Mouse (Mus musculus) liver, embryonic 14 days (tissue): ENCODE data around the gene Kcnb1. TPM values are rescaled to one million over a fixed set of nuclear protein-coding genes. Genes with fewer than 3 reads are reported as not detected.

Experiments used
- polyA plus RNA-seq: library from polyadenylated mRNA; depleted of rRNA; stranded (reverse); fragments of >200 nt; gene quantifications from 2 replicates; pipeline ENCODE4 v1.2.3, GENCODE M21; 2012; rRNA removed

Kcnb1 gene
- polyA plus RNA-seq: 0.08 and 0.14 TPM in 2 replicates

DNA sequence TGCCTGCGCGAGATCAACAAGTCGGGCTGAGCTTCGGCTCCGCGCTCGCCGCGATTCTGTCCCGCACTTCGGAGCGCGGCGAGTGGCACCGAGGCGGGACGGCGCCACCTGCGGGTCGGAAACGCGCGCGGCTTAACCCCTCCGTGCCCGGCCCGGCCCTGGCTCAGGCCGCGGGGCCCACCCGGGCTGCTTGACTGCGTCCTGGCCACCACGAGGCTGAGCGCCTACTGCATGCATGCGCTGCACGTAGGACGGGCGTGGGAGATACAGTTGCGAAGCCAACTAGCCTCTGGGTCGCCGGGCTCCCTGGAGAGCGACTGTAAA is at the start of gene Kcnb1:
TSS of gene Kcnb1 (minus strand) at position 80 of the 324 bp plus-strand sequence.

DNA sequence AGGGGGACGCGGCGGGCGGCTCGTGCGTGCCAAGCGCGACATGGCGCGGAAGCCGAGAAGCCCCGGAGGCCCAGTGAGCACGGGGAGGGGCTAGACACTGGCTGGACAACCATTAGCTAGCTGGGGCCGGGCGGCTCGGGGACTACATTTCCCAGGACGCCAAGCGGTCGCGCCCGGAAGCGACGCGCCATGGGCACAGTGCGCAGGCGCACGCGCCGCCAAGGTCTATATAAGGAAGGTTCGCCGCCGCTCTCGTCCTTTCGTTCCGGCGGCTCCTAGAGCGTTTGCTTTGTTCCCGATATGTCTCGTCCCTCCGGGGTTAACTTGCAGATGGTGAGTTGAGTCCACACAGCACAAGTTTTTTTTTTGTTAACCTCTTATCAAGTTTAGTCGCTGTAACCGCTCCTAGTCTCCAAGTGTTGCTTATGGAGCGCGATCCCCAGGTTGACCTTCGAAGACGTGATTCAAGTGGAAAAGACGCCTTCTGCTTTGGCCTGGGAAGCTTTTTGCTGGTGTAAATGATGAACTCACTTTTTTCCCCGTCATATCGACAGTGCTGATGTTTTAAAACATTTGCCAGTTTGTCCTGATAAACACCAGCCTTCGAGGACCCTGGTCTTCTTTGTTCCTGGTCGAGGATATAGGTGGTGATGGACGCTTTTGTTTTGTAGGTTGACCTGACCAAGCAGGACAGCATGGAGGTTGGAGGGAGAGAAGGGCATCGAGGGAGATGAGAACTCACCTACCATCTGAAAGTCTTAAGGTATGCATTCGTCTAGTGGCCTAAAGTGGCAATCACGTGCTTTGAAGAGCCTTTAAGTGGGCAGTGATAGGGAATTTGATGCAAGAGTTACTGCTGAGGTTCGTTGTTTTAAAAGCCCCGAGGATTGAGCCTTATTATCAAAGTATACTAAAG is 126.7 kb downstream of the Kcnb1 start, which contains the start of gene Znfx1:
TSS of gene Znfx1 (minus strand) at position 51 of the 916 bp plus-strand sequence.

Other genes with a start within 250 kb of the Kcnb1 start
- gene Stau1, start 193.9 kb downstream of the Kcnb1 start, polyA plus RNA-seq: 9.8 and 12.1 TPM in 2 replicates
- gene Ddx27, start 175.0 kb downstream of the Kcnb1 start, polyA plus RNA-seq: 39.4 and 41.2 TPM in 2 replicates
- 6.2 and 8.8 TPM in 2 replicates for gene Znfx1, start 127.1 kb downstream of the Kcnb1 start, polyA plus RNA-seq
- gene Ptgis, start 50.4 kb upstream of the Kcnb1 start, polyA plus RNA-seq: 0.33 and 0.60 TPM in 2 replicates
- gene B4galt5, start 159.0 kb upstream of the Kcnb1 start, polyA plus RNA-seq: 2.4 and 2.9 TPM in 2 replicates
- 12.7 and 14.7 TPM in 2 replicates for gene Slc9a8, start 231.6 kb upstream of the Kcnb1 start, polyA plus RNA-seq